Mouse (Mus musculus) heart, embryonic 16.5 days (tissue): ENCODE data around the gene Fancm. TPM values are rescaled to one million over a fixed set of nuclear protein-coding genes. Genes with fewer than 3 reads are reported as not detected.
"Not testable (repeated sequence)": the region's sequence is repeated elsewhere in the genome, so short reads cannot be mapped to it uniquely, and the experiment has no call there.

Experiments
- ATAC-seq: fragments of 200-750 bp; cut with Nextera tagmentation; replicated peaks from 2 replicates; pipeline ENCODE4 v1.8.0; 2017; ENCODE audit warnings: moderate number of reproducible peaks; ENCODE audit not compliant: insufficient read depth, low FRiP score; ENCODE audit errors: extremely low read depth
- H3K27ac ChIP-seq: fragments of 300-500 bp; sonication (generic); 2 replicates; pipeline ENCODE4 v1.5.1; 2014; ENCODE audit warnings: mild to moderate bottlenecking, low read length, control low read depth, moderate library complexity
- H3K27me3 ChIP-seq: fragments of 300-500 bp; sonication (generic); 2 replicates; pipeline ENCODE4 v1.6.1; 2014; ENCODE audit warnings: low read length, mixed read lengths; ENCODE audit not compliant: control insufficient read depth, insufficient read depth
- H3K36me3 ChIP-seq: fragments of 300-500 bp; sonication (generic); 2 replicates; pipeline ENCODE4 v1.6.1; 2014; ENCODE audit not compliant: control insufficient read depth, insufficient read depth
- H3K4me1 ChIP-seq: fragments of 300-500 bp; sonication (generic); 2 replicates; pipeline ENCODE4 v1.6.1; 2014; ENCODE audit warnings: low read length, mixed read lengths; ENCODE audit not compliant: control insufficient read depth, insufficient read depth
- H3K4me2 ChIP-seq: fragments of 300-500 bp; sonication (generic); 2 replicates; pipeline ENCODE4 v1.6.1; 2014; ENCODE audit warnings: low read depth, mild to moderate bottlenecking, control low read depth, low read length
- H3K4me3 ChIP-seq: fragments of 300-500 bp; sonication (generic); 2 replicates; pipeline ENCODE4 v1.5.1; 2014; ENCODE audit warnings: mild to moderate bottlenecking, control low read depth, low read length
- H3K9ac ChIP-seq: fragments of 300-500 bp; sonication (generic); 2 replicates; pipeline ENCODE4 v1.6.1; 2014; ENCODE audit warnings: low read length, control low read depth
- H3K9me3 ChIP-seq: fragments of 300-500 bp; sonication (generic); replicated peaks from 2 replicates; pipeline ENCODE4 v1.6.1; 2016; ENCODE audit warnings: low read length; ENCODE audit not compliant: control insufficient read depth
- WGBS: fragments of 180-500 bp; shearing (Covaris S2); extraction: QIAGEN DNeasy Blood & Tissue Kit; methylation state at CpG from one replicate; pipeline ENCODE4 v1.1.7; 2014; 5-methylcytosine and 5-hydroxymethylcytosine counted together
- polyA plus RNA-seq: library from polyadenylated mRNA; unstranded; fragments of >200 nt; fragmentation: Nextera tagmentation; extraction: Ambion mirVana; gene quantifications from 2 replicates; pipeline ENCODE4 v1.2.1, GENCODE M21; 2015

The Fancm gene
- polyA plus RNA-seq, 1 experiment from 2014 or later: 5.0 TPM

DNA sequence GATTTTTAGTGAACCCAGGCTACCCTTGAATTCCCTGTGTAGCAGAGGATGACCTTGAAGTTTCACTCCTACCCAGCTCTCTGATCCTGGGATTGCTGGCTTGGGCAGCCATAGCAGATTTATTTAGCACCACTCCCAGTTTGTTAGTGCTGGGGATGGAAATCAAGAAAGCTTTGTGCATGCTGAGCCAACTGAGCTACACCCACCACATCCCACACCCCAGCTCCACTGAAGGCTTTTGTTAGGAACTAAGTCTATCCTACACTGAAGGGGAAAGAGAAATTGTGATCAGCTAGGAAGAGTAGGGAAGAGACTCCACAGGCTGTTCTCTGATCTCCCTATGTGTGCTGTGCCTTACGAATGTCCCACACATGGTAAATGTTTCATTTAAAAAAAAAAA is 37.4 kb downstream of the Fancm start:
- Histone ChIP-seq H3K4me1 (no peaks in the 10 kb centered on the region), H3K27me3 (no peaks in the 10 kb centered on the region), H3K4me2 (no peak overlapping the region), H3K9ac (no peak overlapping the region), H3K4me3 (no peak overlapping the region), H3K27ac (no peak overlapping the region), H3K36me3 (peaks cover 20% of the 10 kb centered on the region), H3K9me3 (no peaks in the 10 kb centered on the region)
- no peak for ATAC-seq
- 86% methylated on average over 1 of the region's 1 CpGs for WGBS

- Histone ChIP-seq H3K4me2 (no peak overlapping the region), H3K4me3 (no peak overlapping the region), H3K27me3 (no peaks in the 10 kb centered on the region), H3K9me3 (no peaks in the 10 kb centered on the region), H3K9ac (no peak overlapping the region), H3K4me1 (no peaks in the 10 kb centered on the region), H3K36me3 (peaks cover 21% of the 10 kb centered on the region), H3K27ac (no peak overlapping the region)
- no peak for ATAC-seq
- WGBS: 84% methylated on average over 4 of the region's 4 CpGs
Measured at GRCm38 (mm10) chr12:65113925-65114324, 38.5 kb downstream of the Fancm start.

DNA sequence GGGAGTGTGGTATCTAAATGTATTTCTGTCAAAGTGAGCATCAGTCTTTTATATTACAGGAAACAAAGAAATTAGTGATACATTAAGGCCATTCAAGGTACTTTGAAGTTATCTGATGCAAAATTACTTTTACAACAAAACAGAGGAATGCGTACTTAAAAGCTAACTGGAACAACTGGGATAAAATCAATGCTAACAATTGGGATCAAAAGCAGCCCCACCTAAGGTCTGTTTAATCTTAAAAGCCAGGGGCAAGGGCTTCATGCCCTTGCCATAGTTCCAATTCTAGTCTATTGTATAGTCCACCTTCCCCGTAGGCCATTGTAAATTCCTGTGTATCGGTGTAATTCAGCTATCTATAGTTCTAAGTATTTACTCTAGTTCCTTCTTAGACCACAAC is 39.6 kb downstream of the Fancm start:
- H3K27me3 ChIP-seq, ATAC-seq, H3K9ac ChIP-seq, H3K4me2 ChIP-seq, H3K27ac ChIP-seq, H3K4me3 ChIP-seq, H3K9me3 ChIP-seq, H3K4me1 ChIP-seq: not testable (repeated sequence)
- peaks cover 18% of the 10 kb centered on the region for H3K36me3 ChIP-seq
- 71% methylated on average over 3 of the region's 3 CpGs for WGBS

DNA sequence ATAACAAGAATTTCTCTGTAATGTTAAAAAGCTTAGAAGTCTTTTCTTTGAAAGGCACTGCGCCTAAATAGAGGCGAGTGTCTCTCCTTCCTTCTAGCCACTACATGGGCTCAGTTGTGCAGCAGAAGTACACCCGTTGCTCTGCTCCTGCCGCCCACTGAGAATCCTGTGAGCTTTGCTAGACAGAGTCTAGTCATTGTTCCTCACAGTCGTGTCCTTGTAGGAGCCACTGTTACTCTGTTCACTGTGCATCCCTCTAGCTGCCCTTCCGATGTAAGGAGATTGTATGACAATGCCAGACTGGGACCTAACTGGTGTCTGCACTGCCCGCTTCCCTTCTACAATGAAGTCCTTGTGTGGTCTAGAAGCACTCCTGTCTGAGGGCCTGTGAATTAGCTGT is 43.6 kb downstream of the Fancm start:
- Histone ChIP-seq H3K4me2 (no peak overlapping the region), H3K4me1 (no peaks in the 10 kb centered on the region), H3K36me3 (peaks cover 23% of the 10 kb centered on the region), H3K27ac (no peak overlapping the region), H3K27me3 (no peaks in the 10 kb centered on the region), H3K4me3 (no peak overlapping the region), H3K9ac (no peak overlapping the region), H3K9me3 (no peaks in the 10 kb centered on the region)
- 88% methylated on average over 7 of the region's 7 CpGs for whole genome bisulfite sequencing
- ATAC-seq: no peak

DNA sequence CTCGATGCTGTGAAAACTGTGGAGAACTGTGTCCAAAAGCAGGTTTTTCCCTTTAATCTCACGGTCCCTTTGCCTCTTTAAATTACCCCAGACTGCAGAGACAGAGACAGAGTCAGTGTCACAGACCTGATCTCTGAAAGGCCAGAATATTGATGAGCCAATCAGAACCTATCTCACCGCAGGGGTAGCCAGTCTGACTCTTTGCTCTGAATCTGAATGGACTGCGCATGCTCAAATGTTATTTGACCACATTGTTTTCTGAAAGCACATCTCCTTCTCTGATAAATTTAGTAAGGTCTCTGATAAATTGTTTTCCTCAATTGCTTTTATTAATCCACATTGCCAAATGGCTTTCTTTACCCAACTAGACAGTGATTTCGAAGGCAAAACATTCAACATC is 44.0 kb downstream of the Fancm start:
- WGBS: 89% methylated on average over 5 of the region's 5 CpGs
- Histone ChIP-seq H3K9me3 (no peaks in the 10 kb centered on the region), H3K27me3 (no peaks in the 10 kb centered on the region), H3K27ac (no peak overlapping the region), H3K9ac (no peak overlapping the region), H3K4me3 (no peak overlapping the region), H3K36me3 (peaks cover 23% of the 10 kb centered on the region), H3K4me2 (no peak overlapping the region), H3K4me1 (no peaks in the 10 kb centered on the region)
- no peak for ATAC-seq

GRCm38 (mm10) chr12:65136121-65136520 is 60.7 kb downstream of the Fancm start:
- peaks cover 17% of the 10 kb centered on the region for H3K36me3 ChIP-seq
- WGBS: 100% methylated on average over 4 of the region's 4 CpGs
- H3K9me3 ChIP-seq, H3K27me3 ChIP-seq, ATAC-seq, H3K4me1 ChIP-seq, H3K27ac ChIP-seq, H3K4me2 ChIP-seq, H3K4me3 ChIP-seq, H3K9ac ChIP-seq: not testable (repeated sequence)

DNA sequence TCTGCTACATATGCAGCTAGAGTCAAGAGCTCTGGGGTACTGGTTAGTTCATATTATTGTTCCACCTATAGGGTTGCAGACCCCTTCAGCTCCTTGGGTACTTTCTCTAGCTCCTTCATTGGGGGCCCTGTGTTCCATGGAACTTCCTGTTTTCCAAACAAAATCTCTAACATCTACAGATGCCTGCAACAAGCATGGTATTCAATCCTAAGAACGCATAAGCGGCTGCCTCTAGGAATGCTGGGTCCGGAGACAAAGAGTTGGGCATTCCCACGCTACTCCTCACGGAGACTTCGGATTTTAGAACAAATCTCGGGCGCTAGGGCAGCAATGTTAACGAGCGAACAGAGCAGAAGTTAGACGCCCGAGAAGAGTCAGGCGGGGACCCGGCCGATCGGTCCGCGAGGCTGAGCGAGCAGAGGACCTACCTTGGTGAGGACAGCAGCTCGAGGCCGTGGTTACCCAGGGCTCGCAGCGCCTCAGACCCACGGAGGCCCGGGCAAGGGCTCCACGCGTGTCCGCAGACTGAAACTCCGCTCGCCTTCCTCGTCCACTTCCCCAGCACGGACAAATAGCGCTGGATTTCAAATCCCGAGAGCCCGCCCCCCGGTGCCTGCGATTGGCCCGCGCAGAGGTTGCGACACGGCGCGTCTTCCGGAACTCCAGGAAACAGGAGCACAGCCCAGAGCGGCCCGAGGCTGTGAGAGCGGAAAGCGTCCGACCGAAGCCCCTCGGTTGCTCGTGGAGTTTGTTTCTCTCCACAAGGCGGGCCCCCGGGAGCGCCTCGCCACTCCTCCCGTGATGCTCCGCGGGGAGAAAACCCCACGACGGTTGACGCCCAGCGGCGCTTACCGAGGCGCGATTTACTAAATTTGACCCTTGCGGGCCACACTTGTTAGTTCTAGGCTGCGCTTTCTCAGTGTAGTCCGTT is 96.9 kb downstream of the Fancm start, which contains the start of gene Mis18bp1:
Gene Mis18bp1, minus strand, starts transcription at position 584 of the 931 bp plus-strand sequence.
- WGBS: 0% methylated on average over 70 of the region's 70 CpGs
- H3K27me3 ChIP-seq: no peaks in the 10 kb centered on the region

DNA sequence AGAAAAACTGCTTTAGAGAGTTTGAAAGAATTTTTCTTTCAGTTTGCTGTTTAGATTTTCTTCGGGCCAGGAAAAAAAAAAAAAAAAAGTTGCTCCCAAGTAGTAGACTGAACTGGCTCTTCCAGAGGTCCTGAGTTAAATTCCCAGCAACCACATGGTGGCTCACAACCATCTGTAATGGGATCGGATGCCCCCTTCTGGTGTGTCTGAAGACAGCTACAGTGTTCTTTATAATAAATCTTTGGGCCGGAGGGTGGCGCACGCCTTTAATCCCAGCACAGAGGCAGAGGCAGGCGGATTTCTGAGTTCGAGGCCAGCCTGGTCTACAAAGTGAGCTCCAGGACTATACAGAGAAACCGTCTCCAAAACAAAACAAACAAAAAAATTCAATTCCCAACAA is 97.6 kb downstream of the Fancm start:
- peaks cover 14% of the 10 kb centered on the region for H3K4me1 ChIP-seq
- peak overlapping the region; percentile 97 for H3K4me3 ChIP-seq
- peak; percentile 16 for ATAC-seq
- peak overlapping the region; percentile 69 for H3K9ac ChIP-seq
- not testable (repeated sequence) for H3K9me3 ChIP-seq, H3K36me3 ChIP-seq, H3K27me3 ChIP-seq
- H3K27ac ChIP-seq: peak overlapping the region; percentile 95
- peak overlapping the region; percentile 57 for H3K4me2 ChIP-seq
- 28% methylated on average over 8 of the region's 8 CpGs for WGBS

More for the DNA sequence above, 96.9 kb downstream of the Fancm start, which contains the start of gene Mis18bp1:
- Histone ChIP-seq H3K9ac (peak within 1 kb of the TSS; percentile 90), H3K27ac (peak within 1 kb of the TSS; percentile 95), H3K9me3 (no peaks in the 10 kb centered on the region), H3K4me2 (peak within 1 kb of the TSS; percentile 75), H3K4me1 (peaks cover 14% of the 10 kb centered on the region), H3K4me3 (peak within 1 kb of the TSS; percentile 97), H3K36me3 (no peaks in the 10 kb centered on the region)
- peak; percentile 99 for ATAC-seq

- H3K4me1 ChIP-seq: peaks cover 14% of the 10 kb centered on the region
- H3K27me3 ChIP-seq: no peaks in the 10 kb centered on the region
- ATAC-seq: no peak
- H3K4me2 ChIP-seq: no peak overlapping the region
- H3K36me3 ChIP-seq: no peaks in the 10 kb centered on the region
- no peak overlapping the region for H3K9ac ChIP-seq
- H3K4me3 ChIP-seq: no peak overlapping the region
- WGBS: 88% methylated on average over 5 of the region's 5 CpGs
- no peaks in the 10 kb centered on the region for H3K9me3 ChIP-seq
- no peak overlapping the region for H3K27ac ChIP-seq
Measured at GRCm38 (mm10) chr12:65173736-65174135, 98.3 kb downstream of the Fancm start.
